Mouse (Mus musculus) ovary, postnatal 36 days (tissue): ENCODE results near the gene Paics.
A peak's percentile ranks its signal among the peaks of the same experiment; 100 is the strongest.
"Not testable (repeated sequence)": the region's sequence is repeated elsewhere in the genome, so short reads cannot be mapped to it uniquely, and the experiment has no call there.

Source experiments
- DNase-seq: peaks from one replicate; pipeline ENCODE4 v3.0.0; 2022; ENCODE audit warnings: low spot score, mixed read lengths

Paics gene

DNA sequence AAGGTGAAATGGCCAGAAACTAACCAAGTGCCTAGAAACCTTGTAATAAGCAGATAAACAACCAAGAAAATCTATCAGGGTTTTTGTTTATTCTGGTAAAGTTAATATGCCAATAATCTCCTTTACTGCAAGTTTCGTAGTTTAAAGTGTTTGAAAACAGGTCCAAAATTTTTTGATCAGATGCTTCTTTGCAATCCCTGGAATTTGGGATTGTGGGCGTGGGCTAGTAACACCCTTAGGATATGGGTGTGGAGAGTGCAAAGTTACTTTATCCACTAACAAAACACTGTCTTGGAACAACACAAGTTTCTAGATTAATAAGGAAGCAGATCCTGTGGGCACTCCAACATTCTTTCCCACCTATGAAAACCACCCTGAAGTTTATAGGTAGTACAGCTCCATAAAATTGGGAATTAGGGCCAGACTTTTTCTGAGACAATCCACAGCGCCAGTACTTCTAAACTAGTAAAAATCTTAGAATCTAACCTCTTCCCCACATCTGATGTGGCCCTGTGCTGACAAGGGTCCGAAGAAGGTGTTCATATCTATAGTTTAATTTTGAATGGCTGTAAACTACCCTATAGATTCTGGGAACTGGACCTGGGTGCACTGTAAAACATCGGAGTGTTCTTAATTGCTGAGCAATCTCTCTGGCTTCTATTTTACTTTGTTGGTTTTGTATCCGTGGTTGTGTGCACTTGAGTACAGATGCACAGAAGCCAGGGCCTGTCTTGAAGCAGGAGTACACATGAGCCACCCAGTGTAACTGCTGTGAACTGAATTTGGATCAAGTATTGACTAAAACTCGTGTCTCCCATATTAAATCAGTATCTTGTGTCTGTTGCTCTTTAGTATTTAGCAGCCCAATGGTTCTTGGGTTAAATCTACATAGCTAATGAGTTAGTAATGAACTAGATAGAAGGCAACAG lies 1.3 kb downstream of the Paics start:
- no peak for DNase-seq

DNA sequence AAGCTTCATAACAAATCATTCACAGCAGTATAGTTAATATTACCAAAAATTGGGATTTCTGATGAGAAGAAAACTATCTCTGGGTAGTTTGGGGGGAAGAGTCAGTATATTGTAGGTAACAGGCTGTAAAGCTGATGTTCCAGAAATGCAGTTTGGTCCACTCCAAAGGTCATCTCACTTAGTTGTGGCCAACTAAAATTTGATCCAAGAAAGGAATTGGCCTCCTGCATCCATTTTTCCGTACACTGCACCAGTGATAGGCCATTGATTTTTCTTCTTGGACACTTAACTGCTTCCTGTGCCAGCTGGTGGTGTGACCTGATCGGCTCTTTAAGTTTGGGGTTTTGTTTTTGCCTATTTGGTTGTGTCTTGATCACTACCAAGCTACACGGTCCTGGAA lies 2.7 kb downstream of the Paics start:
- no peak for DNase-seq

DNA sequence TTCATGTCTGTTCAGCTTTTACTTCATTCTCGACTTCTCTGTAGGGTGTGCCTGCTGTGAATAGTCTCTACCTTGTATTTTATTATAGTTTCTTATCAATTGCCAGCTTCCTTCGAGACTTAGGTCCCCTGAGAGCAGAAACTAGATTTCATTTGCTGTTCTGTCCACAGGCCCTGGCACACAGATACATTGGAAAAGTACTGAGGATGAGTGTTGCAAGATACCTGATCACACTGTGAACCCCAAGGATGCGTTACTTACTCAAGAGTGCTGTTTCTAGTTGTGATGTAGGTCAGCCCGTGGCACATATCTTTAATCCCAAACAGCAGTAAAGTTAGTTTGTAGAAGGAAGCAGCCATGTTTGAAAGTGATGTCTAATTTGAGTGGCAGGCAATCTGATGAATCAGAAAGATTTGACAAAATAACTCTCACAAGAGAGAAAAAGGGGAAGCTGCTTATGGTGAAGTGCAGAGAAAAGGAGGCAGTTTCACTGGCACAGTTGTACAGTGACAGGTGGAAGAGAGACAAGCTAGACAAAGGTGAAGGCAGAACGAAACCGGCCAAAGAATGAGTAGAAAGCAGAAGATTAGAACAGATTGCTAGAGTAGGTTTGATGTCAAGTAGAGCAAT lies 3.3 kb downstream of the Paics start:
- no peak for DNase-seq

DNA sequence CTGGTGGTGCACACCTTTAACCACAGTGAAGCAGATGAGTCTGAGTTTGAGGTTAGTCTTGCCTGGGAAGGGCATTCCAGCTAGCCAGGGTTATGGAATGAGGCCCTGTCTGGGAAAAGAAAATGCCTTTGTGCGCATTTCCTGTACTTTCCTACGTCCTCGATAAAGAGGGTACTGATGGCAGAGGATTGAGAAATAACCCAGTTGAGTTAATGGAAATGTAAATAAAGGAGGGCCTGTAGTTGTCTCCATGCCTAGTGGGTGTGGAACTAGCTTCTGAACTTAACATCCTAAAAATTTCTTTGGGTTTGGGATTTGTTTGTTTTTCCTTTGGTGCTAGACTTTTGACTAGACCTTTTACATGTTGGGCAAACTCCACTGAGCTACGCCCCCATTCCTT lies 4.4 kb downstream of the Paics start:
- DNase-seq, result no peak

DNA sequence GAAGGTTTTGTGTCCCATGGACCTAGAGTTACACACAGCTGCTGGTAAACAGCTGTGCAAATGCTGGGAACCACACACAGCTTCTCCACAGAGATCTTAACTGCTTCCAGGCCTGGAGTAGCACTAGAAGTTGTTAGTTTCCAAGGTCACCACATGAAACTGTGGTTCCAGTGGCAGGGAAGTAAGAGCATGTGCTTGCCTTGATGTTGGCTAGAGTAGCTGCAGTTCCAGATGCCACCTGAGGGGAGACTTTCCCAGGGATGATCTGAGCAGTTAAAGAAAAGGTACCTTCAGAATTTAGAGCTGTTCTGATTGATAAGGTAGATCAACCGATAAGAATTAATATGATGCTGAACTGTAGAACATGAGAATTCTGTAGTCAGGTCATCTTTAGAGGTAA lies 6.8 kb downstream of the Paics start:
- DNase-seq, result no peak

DNA sequence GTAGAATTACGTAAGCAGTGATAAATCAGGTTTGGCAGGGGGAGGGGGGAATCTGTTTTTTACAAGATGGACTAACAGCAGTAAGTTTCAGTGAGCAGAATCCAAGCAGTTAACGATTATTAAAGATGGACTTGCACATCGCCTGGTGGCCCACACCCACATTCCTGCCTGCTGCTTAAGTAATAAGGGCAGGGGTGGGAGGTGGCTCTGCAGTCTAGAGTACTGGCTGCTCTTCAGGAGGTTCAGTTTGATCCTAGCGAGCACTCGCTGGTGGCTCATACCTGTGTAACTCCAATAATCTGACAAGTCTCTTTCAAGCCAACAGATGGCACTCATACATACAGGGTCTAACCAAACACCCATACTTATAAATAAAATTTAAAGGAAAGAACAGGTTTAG lies 8.5 kb downstream of the Paics start:
- no peak for DNase-seq

DNA sequence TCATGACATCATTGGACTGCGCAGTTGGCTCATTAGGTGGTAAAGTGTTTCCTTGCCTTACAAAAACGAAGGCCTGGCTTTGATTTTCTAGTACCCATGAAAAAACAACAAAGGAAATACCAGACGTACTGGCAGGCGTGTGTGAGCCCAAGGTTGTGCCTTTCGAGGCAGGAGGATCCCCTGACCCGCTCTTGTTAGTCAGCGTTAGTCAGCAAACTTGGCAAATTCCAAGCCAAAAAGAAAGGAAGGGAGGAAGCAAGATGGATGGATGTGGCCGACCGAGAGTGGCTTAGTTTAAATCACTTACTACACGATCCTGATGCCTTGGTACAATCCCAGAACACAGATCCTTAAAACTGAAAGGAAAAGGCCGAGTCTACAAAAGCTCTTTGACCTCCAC lies 11.4 kb downstream of the Paics start:
- no peak for DNase-seq

DNA sequence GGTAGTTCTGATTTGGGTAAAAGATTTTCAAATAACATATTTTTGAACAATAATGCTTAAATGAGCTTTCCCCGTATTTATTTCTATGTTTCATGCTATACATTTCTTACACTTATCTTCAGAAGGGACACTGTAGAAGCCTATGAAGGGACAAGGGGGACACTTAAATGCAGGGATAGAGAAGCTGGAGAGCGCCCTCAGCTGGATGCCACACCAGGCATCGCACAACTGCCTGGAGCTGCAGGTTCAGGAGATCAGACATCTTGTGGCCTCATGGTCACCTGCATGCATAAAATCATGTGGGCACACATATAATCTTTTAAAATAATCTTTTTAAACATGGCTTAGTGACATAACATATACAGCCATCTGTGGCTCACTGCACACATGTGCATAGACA lies 13.5 kb downstream of the Paics start:
- no peak for DNase-seq

DNA sequence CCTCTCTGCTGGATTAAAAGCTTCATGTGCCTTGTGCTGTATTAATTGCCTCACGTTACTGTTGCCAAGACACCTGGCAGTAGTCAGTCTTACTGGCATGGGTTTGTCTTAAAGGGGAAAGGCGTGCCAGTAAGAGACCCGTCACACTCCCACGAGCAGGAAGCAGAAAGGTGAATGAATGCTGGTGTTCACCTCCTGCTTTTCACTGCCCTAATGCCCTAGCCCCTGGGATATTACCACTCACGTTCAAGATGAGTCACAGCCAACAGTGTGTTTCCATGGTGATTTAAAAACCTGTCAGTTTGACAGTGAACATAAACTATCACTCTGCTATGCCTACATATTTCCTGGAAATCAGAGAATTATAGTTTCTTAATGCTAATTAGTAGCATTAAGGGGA lies 18.1 kb downstream of the Paics start:
- no peak for DNase-seq

DNA sequence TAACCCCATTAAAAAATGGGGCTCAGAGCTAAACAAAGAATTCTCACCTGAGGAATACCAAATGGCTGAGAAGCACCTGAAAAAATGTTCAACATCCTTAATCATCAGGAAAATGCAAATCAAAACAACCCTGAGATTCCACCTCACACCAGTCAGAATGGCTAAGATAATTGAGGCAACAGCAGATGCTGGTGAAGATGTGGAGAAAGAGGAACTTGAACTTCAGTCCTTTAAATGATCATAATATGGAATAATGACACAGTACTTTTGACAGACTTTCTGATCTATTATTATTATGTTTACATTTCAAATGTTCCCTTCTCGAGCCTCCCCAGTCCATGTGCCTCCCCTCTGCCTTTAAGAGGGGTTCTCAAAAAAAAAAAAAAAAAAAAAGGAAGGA lies 20.0 kb downstream of the Paics start:
- not testable (repeated sequence) for DNase-seq

DNA sequence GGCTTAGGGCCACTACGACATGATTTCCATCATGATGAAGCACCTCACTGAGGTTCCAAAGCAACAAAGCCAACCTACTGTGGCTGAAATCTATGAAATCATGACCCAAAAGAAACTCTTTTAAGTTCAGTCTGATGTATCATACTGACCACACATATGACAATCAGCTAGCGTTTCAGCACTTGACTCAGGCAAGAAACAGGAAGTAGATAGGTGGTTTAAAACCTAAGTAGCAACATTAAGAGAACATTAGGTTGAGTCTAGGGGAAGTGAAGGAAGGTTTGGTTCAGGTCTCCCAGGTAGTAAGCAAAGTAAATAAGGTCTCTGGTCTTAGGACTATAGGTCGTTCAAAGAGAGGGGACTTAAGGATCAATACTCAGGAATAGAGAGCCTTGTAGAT lies 22.4 kb downstream of the Paics start:
- no peak for DNase-seq

DNA sequence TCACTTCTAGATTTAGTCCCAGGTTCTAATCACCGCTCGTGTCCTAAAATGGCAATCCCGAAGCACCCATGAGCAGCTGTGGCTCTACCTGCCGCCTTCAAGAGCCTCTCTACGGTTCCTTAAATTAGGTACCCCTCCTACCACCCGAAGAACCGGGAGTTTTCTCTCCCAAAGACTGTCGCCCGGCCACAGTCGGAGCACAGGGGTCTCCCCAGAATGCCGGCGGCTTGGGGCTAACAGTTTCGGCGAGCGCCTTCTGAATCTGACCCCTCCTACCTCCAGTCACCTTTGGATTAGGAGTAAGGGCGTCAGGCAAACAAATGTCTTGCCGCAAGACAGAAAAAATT lies 23.1 kb downstream of the Paics start:
- no peak for DNase-seq

DNA sequence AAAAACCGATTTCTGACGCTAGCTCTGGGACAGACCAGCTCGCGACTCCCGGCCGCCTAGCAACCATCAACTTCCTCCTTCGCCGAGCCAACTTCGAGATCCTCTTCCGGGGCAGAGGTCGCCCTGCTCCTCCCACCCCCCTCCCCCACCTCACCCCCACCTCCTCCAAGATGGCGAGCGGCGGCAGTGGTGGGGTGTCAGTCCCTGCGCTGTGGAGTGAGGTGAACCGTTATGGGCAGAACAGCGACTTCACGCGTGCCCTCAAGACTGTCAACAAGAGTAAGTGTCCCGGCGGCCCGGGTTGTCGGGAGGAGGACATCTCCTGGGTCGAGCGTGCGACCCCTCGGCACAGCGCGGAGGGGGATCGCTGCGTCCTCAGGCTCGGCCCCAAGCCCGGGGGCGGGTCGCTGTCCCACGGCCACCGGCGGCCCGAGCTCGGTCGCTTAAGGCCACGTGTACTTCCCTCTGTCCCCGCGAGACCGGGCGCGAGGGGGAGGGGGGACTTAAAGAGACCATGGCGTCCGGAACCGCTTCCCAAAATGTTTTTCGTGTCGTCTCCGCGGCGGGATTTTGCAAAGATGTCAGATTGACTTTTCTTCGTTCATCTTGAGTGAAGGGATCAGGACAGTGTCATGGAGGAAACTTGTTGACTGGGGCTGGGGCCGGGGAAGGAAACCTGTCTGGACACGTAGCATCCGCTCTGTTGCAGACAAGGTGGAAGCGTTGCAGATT lies 23.6 kb downstream of the Paics start, which contains the start of gene Srp72:
Gene Srp72, plus strand, starts transcription at position 130 of the 732 bp plus-strand sequence.
- DNase-seq, result peak; percentile 80

DNA sequence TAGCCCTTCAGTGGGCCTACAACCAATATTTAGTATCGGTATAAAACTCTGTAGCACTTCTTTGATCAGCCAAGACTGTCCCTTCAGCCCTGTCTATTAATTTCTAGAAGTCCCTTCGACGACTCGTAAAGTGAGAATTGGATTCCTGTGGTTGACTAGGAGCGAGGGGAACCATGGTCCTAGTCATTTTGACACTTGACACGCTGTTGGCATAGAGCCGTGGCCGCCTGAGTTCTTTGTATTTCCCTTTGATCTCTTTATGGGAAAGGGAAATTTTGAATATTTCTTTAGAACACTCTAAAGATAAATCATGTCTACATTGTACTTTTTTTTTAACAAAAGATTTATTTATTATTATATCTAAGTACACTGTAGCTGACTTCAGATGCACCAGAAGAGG lies 24.6 kb downstream of the Paics start:
- DNase-seq, result no peak

DNA sequence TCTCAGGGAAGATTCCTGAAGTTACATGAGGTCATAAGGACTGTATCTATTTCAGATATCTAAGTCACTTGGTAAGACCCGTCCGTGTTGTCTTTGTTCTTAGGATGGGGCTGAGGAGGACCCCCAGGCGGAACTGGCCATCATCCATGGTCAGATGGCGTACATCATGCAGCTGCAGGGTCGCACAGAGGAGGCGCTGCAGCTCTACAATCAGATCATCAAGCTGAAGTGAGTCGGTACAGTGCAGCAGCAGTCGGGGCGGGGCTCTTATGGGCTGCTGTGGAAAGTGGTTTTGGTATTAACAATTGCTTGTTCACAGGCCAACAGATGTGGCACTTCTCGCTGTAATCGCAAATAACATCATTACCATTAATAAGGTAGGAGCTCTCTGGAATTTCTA lies 32.9 kb downstream of the Paics start:
- DNase-seq, result no peak

DNA sequence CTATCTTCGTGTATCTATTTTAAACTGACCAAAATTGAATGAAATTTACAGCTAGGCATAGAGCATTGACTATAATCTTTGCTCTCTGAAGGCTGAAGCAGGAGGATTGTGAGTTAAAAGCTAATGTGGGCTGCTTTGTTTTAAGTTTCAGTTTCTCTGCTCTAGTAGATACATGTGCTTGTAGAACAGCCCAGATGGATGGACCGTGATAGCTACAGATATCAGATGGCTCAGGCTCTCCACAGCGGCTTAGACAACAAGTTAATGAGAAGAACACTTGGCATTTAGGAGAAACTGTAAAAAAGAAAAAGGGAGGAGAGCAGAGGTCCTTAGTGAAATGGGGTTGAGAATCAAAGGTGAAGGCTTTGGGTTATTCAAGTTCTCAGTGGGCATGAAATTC lies 39.7 kb downstream of the Paics start:
- no peak for DNase-seq

DNA sequence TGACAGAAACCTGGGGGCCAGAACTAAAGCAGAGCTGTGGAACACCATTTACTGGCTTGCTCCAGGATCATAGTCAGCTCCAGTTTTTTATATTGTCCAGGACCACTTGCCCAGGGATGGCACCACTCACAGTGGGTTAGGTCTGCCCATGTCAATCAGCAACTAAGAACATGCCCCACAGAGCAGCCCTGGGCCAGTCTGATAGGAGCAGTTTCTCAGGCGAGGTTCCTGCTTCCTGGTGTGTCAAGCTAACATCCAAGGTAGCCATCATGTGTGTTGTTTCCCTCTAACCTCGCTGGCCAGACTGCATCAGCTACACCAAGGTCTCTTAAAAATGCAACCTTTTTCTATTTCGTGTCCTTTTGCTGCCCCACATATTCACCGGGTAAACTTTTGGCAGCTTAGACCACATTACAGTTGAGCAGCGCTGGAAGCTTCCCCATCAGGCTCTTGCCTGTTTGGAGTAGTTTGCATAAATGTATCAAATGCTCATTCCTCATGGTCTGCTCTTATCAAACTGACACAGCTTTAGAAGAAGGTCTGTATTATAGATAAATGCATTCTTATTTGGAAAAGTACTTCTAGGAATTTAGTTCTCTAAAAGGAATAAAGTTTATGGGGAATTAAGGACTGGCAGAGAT lies 42.2 kb downstream of the Paics start:
- DNase-seq, result no peak

DNA sequence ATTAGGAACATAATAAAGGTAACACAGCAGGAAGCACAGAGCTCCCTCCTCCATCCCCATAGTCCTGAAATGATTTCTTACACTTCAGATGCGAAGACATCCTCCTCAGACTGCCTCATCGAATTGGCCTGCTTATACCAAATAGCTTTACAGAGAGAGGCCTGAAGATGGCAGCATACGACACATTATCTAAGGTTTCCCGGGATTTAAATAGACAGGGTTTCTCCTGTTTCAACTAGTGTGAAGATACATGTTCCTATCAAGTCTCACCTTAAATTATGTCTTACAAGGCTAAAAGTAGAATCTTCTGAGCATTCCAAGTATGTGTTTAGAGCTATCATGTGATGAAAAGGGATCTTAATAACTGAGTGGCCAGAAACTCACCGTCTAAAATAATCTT lies 47.3 kb downstream of the Paics start:
- no peak for DNase-seq

DNA sequence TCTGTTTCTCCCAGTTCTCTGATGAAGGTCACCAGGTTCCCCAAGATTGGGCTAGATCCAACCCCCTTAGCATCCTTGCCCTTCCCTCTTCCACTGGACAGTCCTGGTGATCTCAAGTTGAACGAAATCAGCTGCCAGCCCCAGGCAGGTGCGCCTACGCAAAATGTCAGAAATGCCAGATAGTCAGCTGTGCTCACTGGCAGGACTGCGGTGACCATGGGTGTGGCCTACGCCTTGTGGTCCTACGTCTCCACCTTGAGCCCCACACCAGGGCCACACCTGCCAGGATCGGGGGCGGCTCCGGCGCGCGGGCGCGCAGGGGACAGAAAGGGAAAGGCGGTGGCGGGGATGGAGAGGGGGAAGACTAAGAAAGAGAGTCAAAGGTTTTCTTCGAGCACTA lies 50.1 kb downstream of the Paics start:
- DNase-seq, result no peak

DNA sequence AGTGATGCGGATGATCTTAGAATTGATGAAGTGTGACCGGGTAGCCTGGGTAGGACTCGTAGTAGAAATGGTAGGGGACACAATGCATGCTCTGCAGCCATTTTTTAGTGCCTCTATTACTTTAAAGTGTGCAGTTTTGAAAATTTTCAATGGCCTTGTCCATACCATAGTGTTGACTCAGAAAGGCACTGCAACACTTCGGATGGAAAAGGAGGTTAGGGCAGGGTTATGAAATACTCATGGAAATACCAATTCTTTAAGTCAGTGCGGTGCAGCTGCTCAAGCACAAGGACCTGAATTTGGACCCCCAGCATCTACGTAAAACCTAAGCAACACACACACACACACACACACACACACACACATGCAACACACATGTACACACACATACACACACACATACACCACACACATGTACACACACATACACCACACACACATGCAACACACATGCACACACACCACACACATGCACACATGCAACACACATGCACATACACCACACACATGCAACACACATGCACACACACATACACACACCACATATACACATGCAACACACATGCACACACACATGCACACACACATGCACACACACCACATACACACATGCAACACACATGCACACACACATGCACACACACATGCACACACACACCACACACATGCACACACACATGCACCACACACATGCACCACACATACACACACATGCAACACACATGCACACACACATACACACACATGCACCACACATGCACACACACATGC lies 53.1 kb downstream of the Paics start, which contains the start of gene Arl9:
Gene Arl9, plus strand, starts transcription at position 5 of the 771 bp plus-strand sequence.
- DNase-seq, result no peak

DNA sequence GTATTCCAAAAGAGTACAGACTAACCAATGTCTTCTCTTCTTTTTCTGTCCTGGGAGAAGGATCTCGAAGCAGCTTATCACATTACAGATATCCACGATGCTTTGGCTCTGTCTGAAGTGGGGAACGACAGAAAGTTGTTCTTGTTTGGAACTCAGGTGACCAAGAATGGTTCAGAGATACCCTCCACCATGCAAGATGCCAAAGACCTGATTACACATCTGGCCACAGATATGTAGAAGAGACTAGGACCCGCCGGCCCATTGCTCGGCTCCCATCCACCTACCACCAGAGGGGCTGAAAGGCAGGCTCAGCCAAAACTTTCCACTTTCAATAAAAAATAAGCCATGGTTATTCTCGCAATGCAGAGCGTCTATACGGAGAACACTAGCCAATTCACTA lies 59.2 kb downstream of the Paics start:
- DNase-seq, result no peak

DNA sequence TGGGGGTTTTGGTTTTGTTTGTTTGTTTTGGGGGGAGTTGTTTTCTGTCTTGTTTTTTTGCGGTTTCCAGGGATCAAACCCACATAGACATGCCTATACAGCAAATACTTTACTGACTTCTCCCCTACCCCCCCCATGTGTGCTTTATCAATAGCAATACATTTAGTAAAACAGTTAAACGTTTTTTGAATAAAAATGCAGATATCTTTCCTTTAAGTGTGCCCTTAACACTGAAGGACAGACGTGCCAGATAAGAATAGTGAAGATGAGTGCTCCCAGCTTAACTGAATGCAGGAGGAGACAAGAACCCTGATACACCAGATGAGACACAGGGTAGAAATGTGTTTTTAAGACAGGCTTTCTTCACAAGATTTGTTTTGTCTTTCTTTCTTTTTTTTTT lies 60.0 kb downstream of the Paics start:
- no peak for DNase-seq
